In the genomic region with DNA sequence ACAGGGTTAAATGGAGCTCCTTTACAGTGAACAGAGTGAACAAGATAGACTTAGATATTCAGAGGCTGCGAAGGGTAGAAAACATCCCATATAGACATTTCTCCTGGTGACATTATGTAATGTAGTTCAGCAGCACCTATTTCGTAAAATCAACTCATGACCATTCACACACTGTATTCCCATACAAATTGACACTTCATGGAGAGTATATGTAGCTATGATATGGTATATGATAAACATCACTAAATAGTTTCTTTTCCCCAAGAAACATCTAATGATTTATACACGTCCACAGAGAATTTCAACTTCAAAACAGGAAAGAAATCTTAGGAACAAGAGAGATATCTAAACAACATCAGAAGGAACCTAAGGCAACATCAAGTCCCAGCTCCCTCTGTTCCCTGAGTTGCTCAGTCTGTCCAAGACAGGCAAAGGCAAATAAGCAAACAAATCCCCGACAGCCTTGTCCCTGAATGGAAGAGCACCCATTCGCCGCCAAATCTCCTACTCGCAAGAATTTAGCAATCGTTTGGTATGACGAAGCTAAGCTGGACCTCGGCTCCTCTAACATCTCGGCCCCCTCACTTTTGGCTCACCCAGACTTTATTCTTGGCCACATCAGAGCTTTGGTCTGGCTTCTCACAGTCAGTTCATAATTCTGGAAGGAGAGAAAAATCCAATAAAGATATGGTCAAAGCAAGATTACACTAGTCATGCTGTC, we compare ENCODE assay signal across 16 mouse cellular contexts.
DNase-seq lines count a peak whose midpoint lies in the region; ATAC-seq and TF ChIP-seq lines count a peak whose summit lies in the region.
"Had no signal": no experiment of that assay in that cellular context is flagged by ENCODE, and none has a peak within 500 bp of the region (broad histone marks: within the 10 kb centered on the region; RNA-seq: fewer than 3 reads in every experiment).

No protein-coding gene starts in this region.

- no peak for TF ChIP-seq CTCF in heart, adult 2 months (IDR thresholded peaks at IDR 0.05)
- TF ChIP-seq CTCF in forebrain, postnatal 0 days (IDR thresholded peaks at IDR 0.05; ENCODE audit: low read depth): no peak

- intact Hi-C loops in heart, adult 2 months (cut with DNase I): no loop called here
- intact Hi-C loops in heart, postnatal 36 days (cut with DNase I): no loop called here

- peak in 1 of 2 experiments; percentile 58 for DNase-seq in heart, adult 2 months
- peak; percentile 63 to 64 for DNase-seq in heart, adult 9 months (ENCODE audit: low spot score in 2 of 2)
- peak; percentile 13 to 18 for DNase-seq in heart, postnatal 36 days
- DNase-seq in lung, postnatal 25 days (ENCODE audit: low spot score): peak; percentile 46
- no peak for DNase-seq in forebrain, postnatal 0 days
- DNase-seq: adrenal gland, postnatal 14 days; cerebellum, adult 18-20 months; kidney, postnatal 25 days; right cerebral cortex, postnatal 14 days; thymus, postnatal 4 days had no signal

- no peaks in the 10 kb centered on the region for H3K4me1 ChIP-seq in heart, adult 2 months (ENCODE audit: control insufficient read depth, insufficient read depth, low read length)
- H3K4me1 ChIP-seq in heart, embryonic 11.5 days (ENCODE audit: control insufficient read depth, insufficient read depth, low read length): no peaks in the 10 kb centered on the region
- H3K4me1 ChIP-seq in forebrain, postnatal 0 days (ENCODE audit: insufficient read depth): no peaks in the 10 kb centered on the region
- H3K4me1 ChIP-seq: forebrain, embryonic 15.5 days; liver, embryonic 15.5 days had no signal

- no peak overlapping the region for H3K4me2 ChIP-seq in heart, embryonic 11.5 days
- H3K4me2 ChIP-seq in forebrain, postnatal 0 days (ENCODE audit: low read depth): no peak overlapping the region
- H3K4me2 ChIP-seq: forebrain, embryonic 15.5 days; liver, embryonic 15.5 days had no signal

- no peaks in the 10 kb centered on the region for H3K9me3 ChIP-seq in heart, embryonic 11.5 days (replicated peaks; ENCODE audit: control insufficient read depth, low read length)
- no peaks in the 10 kb centered on the region for H3K9me3 ChIP-seq in forebrain, postnatal 0 days (ENCODE audit: low read length)
- H3K9me3 ChIP-seq: forebrain, embryonic 15.5 days; liver, embryonic 15.5 days had no signal

- TF ChIP-seq POLR2A in heart, adult 2 months (IDR thresholded peaks at IDR 0.05; ENCODE audit: insufficient read depth, low read depth, low read length): no peak

- no peaks in the 10 kb centered on the region for H3K27me3 ChIP-seq in heart, adult 2 months (ENCODE audit: control insufficient read depth, insufficient read depth, low read length)
- no peaks in the 10 kb centered on the region for H3K27me3 ChIP-seq in heart, embryonic 11.5 days (ENCODE audit: control insufficient read depth, insufficient read depth, low read length)
- no peaks in the 10 kb centered on the region for H3K27me3 ChIP-seq in forebrain, postnatal 0 days (ENCODE audit: insufficient read depth, low read length)
- H3K27me3 ChIP-seq: forebrain, embryonic 15.5 days; liver, embryonic 15.5 days had no signal

- H3K4me3 ChIP-seq in heart, adult 2 months: no peak overlapping the region
- H3K4me3 ChIP-seq in heart, embryonic 11.5 days (ENCODE audit: low read depth, low read length): no peak overlapping the region
- no peak overlapping the region for H3K4me3 ChIP-seq in forebrain, postnatal 0 days (ENCODE audit: low read depth, low read length)
- H3K4me3 ChIP-seq: forebrain, embryonic 15.5 days; liver, embryonic 15.5 days had no signal

- H3K27ac ChIP-seq in heart, adult 2 months: no peak overlapping the region
- H3K27ac ChIP-seq in heart, embryonic 11.5 days (ENCODE audit: low read depth, low read length): no peak overlapping the region
- H3K27ac ChIP-seq in forebrain, postnatal 0 days (ENCODE audit: low read depth, low read length): no peak overlapping the region
- H3K27ac ChIP-seq: forebrain, embryonic 15.5 days; liver, embryonic 15.5 days had no signal

- ATAC-seq in heart, embryonic 11.5 days (replicated peaks; ENCODE audit: insufficient number of reproducible peaks, low FRiP score, low TSS enrichment): no peak
- ATAC-seq in megakaryocyte, adult 5-6 weeks (ENCODE audit: poor library complexity, severe bottlenecking): no peak
- ATAC-seq in forebrain, postnatal 0 days: no peak
- ATAC-seq: forebrain, embryonic 15.5 days; hindbrain, embryonic 16.5 days; intestine, postnatal 0 days had no signal

- H3K36me3 ChIP-seq in heart, adult 2 months (ENCODE audit: control insufficient read depth, insufficient read depth, low read length): no peaks in the 10 kb centered on the region
- no peaks in the 10 kb centered on the region for H3K36me3 ChIP-seq in heart, embryonic 11.5 days (ENCODE audit: control insufficient read depth, insufficient read depth, low read length)
- H3K36me3 ChIP-seq in forebrain, postnatal 0 days (ENCODE audit: insufficient read depth): no peaks in the 10 kb centered on the region
- H3K36me3 ChIP-seq: forebrain, embryonic 15.5 days; liver, embryonic 15.5 days had no signal

- 79% methylated on average over 11 of the region's 11 CpGs for WGBS in heart, adult 2 months
- WGBS in heart, embryonic 11.5 days (ENCODE audit: insufficient replicate concordance): 87% methylated on average over 11 of the region's 11 CpGs
- WGBS in forebrain, postnatal 0 days: 96% methylated on average over 11 of the region's 11 CpGs

- TF ChIP-seq EP300 in heart, adult 2 months (IDR thresholded peaks at IDR 0.05; ENCODE audit: insufficient read depth, low read depth, low read length): 0 out of 2 replicates have a peak, but pooled peaks have one; percentile 33

- no peaks in the 10 kb centered on the region for H3K79me2 ChIP-seq in heart, adult 2 months (replicated peaks; ENCODE audit: control insufficient read depth, insufficient read depth, low read length)

- H3K9ac ChIP-seq in heart, adult 2 months (ENCODE audit: low read depth, low read length): no peak overlapping the region
- H3K9ac ChIP-seq in heart, embryonic 11.5 days (ENCODE audit: low read depth, low read length): no peak overlapping the region
- no peak overlapping the region for H3K9ac ChIP-seq in forebrain, postnatal 0 days
- H3K9ac ChIP-seq: forebrain, embryonic 15.5 days; liver, embryonic 15.5 days had no signal
